Mouse (Mus musculus) MEL (cell line): ENCODE data around the gene Med17. TPM values are rescaled to one million over a fixed set of nuclear protein-coding genes. Genes with fewer than 3 reads are reported as not detected.

Experiments used
- DNase-seq: peaks from one replicate; pipeline ENCODE4 v3.0.0; 2011; ENCODE audit warnings: low read depth, low spot score
- H3K27ac ChIP-seq: 2 replicates; pipeline ENCODE4 v1.5.1; 2012; ENCODE audit warnings: low read depth, mild to moderate bottlenecking, control low read depth, low read length, moderate library complexity; ENCODE audit not compliant: control insufficient read depth
- H3K27me3 ChIP-seq, 2 experiments: fragments of 150-350 bp in 1 of 2; sonication (generic) in 1 of 2; 2 replicates each; pipeline ENCODE4 v1.6.1; 2012; ENCODE audit warnings: low read length in 2 of 2, mild to moderate bottlenecking in 2 of 2, improper control_type of control experiment in 1 of 2, moderate library complexity in 1 of 2; ENCODE audit not compliant: insufficient read depth in 2 of 2, control insufficient read depth in 1 of 2
- H3K36me3 ChIP-seq, 2 experiments: 2 replicates each; pipeline ENCODE4 v1.6.1; 2012 to 2014; ENCODE audit warnings: low read length in 2 of 2, improper control_type of control experiment in 1 of 2, inconsistent platforms in 1 of 2, mild to moderate bottlenecking in 1 of 2; ENCODE audit not compliant: insufficient read depth in 2 of 2, control insufficient read depth in 1 of 2
- H3K4me1 ChIP-seq, 2 experiments: fragments of 150-350 bp in 1 of 2; sonication (generic) in 1 of 2; 2 replicates each; pipeline ENCODE4 v1.6.1; 2012; ENCODE audit warnings: low read length in 2 of 2, improper control_type of control experiment in 1 of 2, mild to moderate bottlenecking in 1 of 2; ENCODE audit not compliant: insufficient read depth in 2 of 2, control insufficient read depth in 1 of 2
- H3K4me3 ChIP-seq, 2 experiments: fragments of 150-350 bp in 1 of 2; sonication (generic) in 1 of 2; 2 replicates each; pipeline ENCODE4 v1.5.1; 2012; ENCODE audit warnings: low read depth in 2 of 2, low read length in 2 of 2, mild to moderate bottlenecking in 2 of 2, moderate library complexity in 2 of 2, control low read depth in 1 of 2, improper control_type of control experiment in 1 of 2; ENCODE audit not compliant: control insufficient read depth in 1 of 2, insufficient read depth in 1 of 2
- H3K79me2 ChIP-seq: 2 replicates; pipeline ENCODE4 v1.6.1; 2012; ENCODE audit warnings: mild to moderate bottlenecking, low read length, moderate library complexity; ENCODE audit not compliant: control insufficient read depth, poor library complexity, insufficient read depth
- H3K9ac ChIP-seq: 2 replicates; pipeline ENCODE4 v1.6.1; 2012; ENCODE audit warnings: low read depth, mild to moderate bottlenecking, control low read depth, low read length, moderate library complexity; ENCODE audit not compliant: control insufficient read depth, poor library complexity, severe bottlenecking
- H3K9me3 ChIP-seq: fragments of 150-350 bp; sonication (generic); replicated peaks from 2 replicates; pipeline ENCODE4 v1.6.1; 2012; ENCODE audit warnings: mild to moderate bottlenecking, low read length, improper control_type of control experiment, moderate library complexity; ENCODE audit not compliant: insufficient read depth
- BHLHE40 ChIP-seq: IDR thresholded peaks from 2 replicates; pipeline ENCODE4 v1.6.1; 2012; ENCODE audit warnings: low read depth, mild to moderate bottlenecking, inconsistent platforms, low read length, improper control_type of control experiment, borderline replicate concordance
- CHD2 ChIP-seq: IDR thresholded peaks from 2 replicates; pipeline ENCODE4 v1.6.1; 2011; ENCODE audit warnings: low read length, improper control_type of control experiment
- CTCF ChIP-seq, 3 experiments: IDR thresholded peaks in 2 of 3; conservative IDR thresholded peaks in 1 of 3; 2 replicates each; pipeline ENCODE4 v1.5.1; 2011 to 2012; ENCODE audit warnings: low read length in 3 of 3, low read depth in 2 of 3, mild to moderate bottlenecking in 2 of 3, improper control_type of control experiment in 1 of 3, inconsistent platforms in 1 of 3, mixed read lengths in 1 of 3, moderate library complexity in 1 of 3; ENCODE audit not compliant: control insufficient read depth in 1 of 3, insufficient read depth in 1 of 3, poor library complexity in 1 of 3, severe bottlenecking in 1 of 3
- E2F4 ChIP-seq: IDR thresholded peaks from 2 replicates; pipeline ENCODE4 v1.6.1; 2011; ENCODE audit warnings: low read depth, low read length, improper control_type of control experiment, borderline replicate concordance
- EP300 ChIP-seq, 2 experiments: IDR thresholded peaks; 2 replicates each; pipeline ENCODE4 v1.6.1; 2011; ENCODE audit warnings: improper control_type of control experiment in 2 of 2, low read length in 2 of 2, low read depth in 1 of 2, mild to moderate bottlenecking in 1 of 2
- GABPA ChIP-seq: IDR thresholded peaks from 2 replicates; pipeline ENCODE4 v1.6.1; 2012; ENCODE audit warnings: low read depth, mild to moderate bottlenecking, inconsistent platforms, low read length, improper control_type of control experiment, moderate library complexity
- GATA1 ChIP-seq: IDR thresholded peaks from 2 replicates; pipeline ENCODE4 v1.6.1; 2011; ENCODE audit warnings: low read depth, low read length, improper control_type of control experiment
- MAFK ChIP-seq: IDR thresholded peaks from 2 replicates; pipeline ENCODE4 v1.6.1; 2011; ENCODE audit warnings: low read depth, mild to moderate bottlenecking, low read length, improper control_type of control experiment, borderline replicate concordance
- MAX ChIP-seq: IDR thresholded peaks from 2 replicates; pipeline ENCODE4 v1.6.1; 2011; ENCODE audit warnings: low read length, improper control_type of control experiment
- MYC ChIP-seq: IDR thresholded peaks from 2 replicates; pipeline ENCODE4 v1.6.1; 2011; ENCODE audit warnings: low read depth, mild to moderate bottlenecking, low read length, improper control_type of control experiment, moderate library complexity
- NELFE ChIP-seq: IDR thresholded peaks from 2 replicates; pipeline ENCODE4 v1.6.1; 2011; ENCODE audit warnings: low read depth, low read length, improper control_type of control experiment
- NRF1 ChIP-seq: IDR thresholded peaks from 2 replicates; pipeline ENCODE4 v1.6.1; 2014; ENCODE audit warnings: low read depth, mild to moderate bottlenecking, inconsistent platforms, low read length, improper control_type of control experiment, moderate library complexity; ENCODE audit not compliant: poor library complexity, insufficient read depth, severe bottlenecking
- POLR2A ChIP-seq, 2 experiments: IDR thresholded peaks; 2 replicates each; pipeline ENCODE4 v1.6.1; 2011 to 2012; ENCODE audit warnings: low read length in 2 of 2, mild to moderate bottlenecking in 2 of 2, control low read depth in 1 of 2, improper control_type of control experiment in 1 of 2, low read depth in 1 of 2, moderate library complexity in 1 of 2; ENCODE audit not compliant: control insufficient read depth in 1 of 2, insufficient read depth in 1 of 2, poor library complexity in 1 of 2
- RCOR1 ChIP-seq: IDR thresholded peaks from 2 replicates; pipeline ENCODE4 v1.6.1; 2012; ENCODE audit warnings: low read depth, mild to moderate bottlenecking, inconsistent platforms, low read length, improper control_type of control experiment
- SIN3A ChIP-seq: IDR thresholded peaks from 2 replicates; pipeline ENCODE4 v1.6.1; 2012; ENCODE audit warnings: low read length, improper control_type of control experiment, inconsistent platforms
- SMC3 ChIP-seq: IDR thresholded peaks from 2 replicates; pipeline ENCODE4 v1.6.1; 2011; ENCODE audit warnings: low read depth, low read length, improper control_type of control experiment
- TAL1 ChIP-seq: IDR thresholded peaks from 2 replicates; pipeline ENCODE4 v1.6.1; 2012; ENCODE audit warnings: mild to moderate bottlenecking, inconsistent platforms, low read length, moderate library complexity, mixed read lengths
- TBP ChIP-seq: IDR thresholded peaks from 2 replicates; pipeline ENCODE4 v1.8.0; 2011; ENCODE audit warnings: low read depth, low read length, improper control_type of control experiment
- TCF12 ChIP-seq: IDR thresholded peaks from 2 replicates; pipeline ENCODE4 v1.6.1; 2014; ENCODE audit warnings: low read depth, mild to moderate bottlenecking, inconsistent platforms, low read length, improper control_type of control experiment, moderate library complexity
- USF1 ChIP-seq: IDR thresholded peaks from 2 replicates; pipeline ENCODE4 v1.6.1; 2014; ENCODE audit warnings: low read depth, mild to moderate bottlenecking, inconsistent platforms, low read length, improper control_type of control experiment, moderate library complexity
- ZC3H11A ChIP-seq: IDR thresholded peaks from 2 replicates; pipeline ENCODE4 v1.6.1; 2012; ENCODE audit warnings: low read depth, mild to moderate bottlenecking, inconsistent platforms, low read length, improper control_type of control experiment
- ZKSCAN1 ChIP-seq: IDR thresholded peaks from 2 replicates; pipeline ENCODE4 v1.6.1; 2012; ENCODE audit warnings: low read depth, mild to moderate bottlenecking, inconsistent platforms, low read length, improper control_type of control experiment, moderate library complexity
- ZMIZ1 ChIP-seq: IDR thresholded peaks from 2 replicates; pipeline ENCODE4 v1.6.1; 2012; ENCODE audit warnings: low read depth, mild to moderate bottlenecking, inconsistent platforms, low read length, improper control_type of control experiment, moderate library complexity
- polyA plus RNA-seq, 2 experiments: library from polyadenylated mRNA; stranded (reverse) in 1 of 2; unstranded in 1 of 2; fragments of >175 nt in 1 of 2; fragments of >200 nt in 1 of 2; gene quantifications; 2 replicates each; pipeline versions ENCODE4 v1.2.1 to v1.2.4; 2012; ENCODE audit warnings: low replicate concordance in 2 of 2, low read depth in 1 of 2; ENCODE audit not compliant: insufficient read length in 2 of 2, insufficient read depth in 1 of 2, missing spikeins in 1 of 2
- total RNA-seq: library from RNA; depleted of rRNA; stranded (reverse); fragments of 300-350 nt; gene quantifications from 2 replicates; pipeline ENCODE4 v1.2.3, GENCODE M21; 2012

Gene Med17
- total and polyA plus RNA-seq, 3 experiments, result 175 to 478 (median 185) TPM

DNA sequence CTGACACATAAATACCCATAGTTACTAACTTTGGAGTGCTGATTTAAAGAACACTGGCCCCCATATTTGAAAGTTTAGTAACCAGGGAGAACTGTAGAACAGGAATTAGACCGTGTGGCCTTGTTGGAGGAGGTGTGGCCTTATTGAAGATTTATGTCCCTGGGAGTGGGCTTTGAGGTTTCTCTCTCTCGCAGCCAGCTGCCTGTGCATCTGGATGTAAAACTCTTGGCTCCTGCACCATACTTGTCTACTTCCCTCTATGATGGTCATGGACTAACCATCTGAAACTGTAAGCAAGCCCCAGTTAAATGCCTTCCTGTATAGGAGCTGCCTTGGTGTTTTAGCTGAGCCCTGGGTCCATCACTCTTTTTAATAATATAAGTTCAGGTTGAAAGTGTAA, 18.7 kb upstream of the Med17 start:
- Histone ChIP-seq H3K4me3 (no peak overlapping the region), H3K27ac (no peak overlapping the region), H3K9me3 (no peaks in the 10 kb centered on the region), H3K9ac (no peak overlapping the region), H3K4me1 (peaks cover 2 to 15% of the 10 kb centered on the region in 2 experiments; a peak in 3 of 4 replicates), H3K27me3 (no peaks in the 10 kb centered on the region), H3K79me2 (no peaks in the 10 kb centered on the region), H3K36me3 (peaks cover 0 to 19% of the 10 kb centered on the region in 2 experiments; a peak in 2 of 4 replicates)
- no peak for TF ChIP-seq EP300 (IDR thresholded peaks at IDR 0.05; ENCODE audit: low read depth in 1 of 2, low read length in 2 of 2)
- TF ChIP-seq NRF1, result no peak
- no peak for TF ChIP-seq POLR2A (IDR thresholded peaks at IDR 0.05; ENCODE audit: control insufficient read depth in 1 of 2, insufficient read depth in 1 of 2, low read depth in 1 of 2, low read length in 2 of 2, poor library complexity in 1 of 2)
- no peak for TF ChIP-seq RCOR1
- no peak for TF ChIP-seq USF1
- no peak for TF ChIP-seq ZC3H11A
- no peak for TF ChIP-seq BHLHE40
- TF ChIP-seq MAX, result no peak
- no peak for TF ChIP-seq MYC
- TF ChIP-seq MAFK, result no peak
- TF ChIP-seq SIN3A, result no peak
- DNase-seq, result no peak

DNA sequence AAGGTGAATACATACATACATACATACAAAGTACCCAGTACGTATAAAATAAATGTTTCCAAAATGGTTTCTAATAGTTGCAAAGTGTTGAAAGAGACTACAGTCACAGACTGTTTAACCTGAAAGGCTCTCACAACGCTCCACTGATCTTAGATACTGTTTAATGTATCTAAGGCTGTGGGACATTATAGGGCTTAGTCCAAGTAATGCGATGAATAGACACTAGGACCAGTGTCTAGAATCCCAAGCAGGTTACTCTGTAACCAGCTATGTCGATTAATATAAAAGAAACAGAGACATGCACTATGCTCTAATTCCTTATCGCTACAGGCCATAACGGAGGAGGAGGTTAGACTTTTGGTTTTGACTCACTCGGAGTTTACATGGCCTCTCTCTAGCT, 17.4 kb upstream of the Med17 start:
- Histone ChIP-seq H3K79me2 (no peaks in the 10 kb centered on the region), H3K36me3 (peaks cover 0 to 17% of the 10 kb centered on the region in 2 experiments; a peak in 2 of 4 replicates), H3K9ac (no peak overlapping the region), H3K4me3 (no peak overlapping the region), H3K9me3 (no peaks in the 10 kb centered on the region), H3K27me3 (no peaks in the 10 kb centered on the region), H3K4me1 (peaks cover 2 to 10% of the 10 kb centered on the region in 2 experiments; a peak in 2 of 4 replicates), H3K27ac (no peak overlapping the region)
- DNase-seq, result no peak
- TF ChIP-seq E2F4 (no peak), GABPA (no peak), TAL1 (no peak), EP300 (IDR thresholded peaks at IDR 0.05; ENCODE audit: low read depth in 1 of 2, low read length in 2 of 2) (no peak), TBP (no peak), ZKSCAN1 (no peak), USF1 (no peak), CHD2 (no peak), POLR2A (IDR thresholded peaks at IDR 0.05; ENCODE audit: control insufficient read depth in 1 of 2, insufficient read depth in 1 of 2, low read depth in 1 of 2, low read length in 2 of 2, poor library complexity in 1 of 2) (no peak), MAFK (no peak), MYC (no peak), SMC3 (no peak), NELFE (no peak), ZMIZ1 (no peak), TCF12 (no peak), CTCF (IDR thresholded peaks at IDR 0.05 in 2 of 3, conservative IDR thresholded peaks at IDR 0.05 in 1 of 3; ENCODE audit: control insufficient read depth in 1 of 3, insufficient read depth in 1 of 3, low read depth in 2 of 3, low read length in 3 of 3, poor library complexity in 1 of 3, severe bottlenecking in 1 of 3) (no peak), GATA1 (no peak)
